Mouse (Mus musculus) kidney, embryonic 14.5 days (tissue): ENCODE measurements around the gene Sept9. TPM values are rescaled to one million over a fixed set of nuclear protein-coding genes. Genes with fewer than 3 reads are reported as not detected.
A peak's percentile ranks its signal among the peaks of the same experiment; 100 is the strongest.

Source experiments
- ATAC-seq: fragments of 200-750 bp; cut with Nextera tagmentation; 2 replicates; pipeline ENCODE4 v1.8.0; 2017; ENCODE audit warnings: moderate number of reproducible peaks, mild to moderate bottlenecking, moderate TSS enrichment, moderate library complexity; ENCODE audit not compliant: low FRiP score, low TSS enrichment
- H3K27ac ChIP-seq: fragments of 300-500 bp; sonication (generic); 2 replicates; pipeline ENCODE4 v1.5.1; 2014; ENCODE audit warnings: low read depth, mild to moderate bottlenecking, low read length, moderate library complexity, mixed read lengths
- H3K27me3 ChIP-seq: fragments of 300-500 bp; sonication (generic); 2 replicates; pipeline ENCODE4 v1.6.1; 2014; ENCODE audit warnings: mild to moderate bottlenecking, low read length; ENCODE audit not compliant: control insufficient read depth, insufficient read depth
- H3K36me3 ChIP-seq: fragments of 300-500 bp; sonication (generic); 2 replicates; pipeline ENCODE4 v1.6.1; 2014; ENCODE audit warnings: low read length, mixed read lengths; ENCODE audit not compliant: control insufficient read depth, insufficient read depth
- H3K4me1 ChIP-seq: fragments of 300-500 bp; sonication (generic); 2 replicates; pipeline ENCODE4 v1.6.1; 2014; ENCODE audit warnings: low read length, mixed read lengths; ENCODE audit not compliant: control insufficient read depth, insufficient read depth
- H3K4me2 ChIP-seq: fragments of 300-500 bp; sonication (generic); replicated peaks from 2 replicates; pipeline ENCODE4 v1.6.1; 2014; ENCODE audit warnings: low read depth, mild to moderate bottlenecking, low read length
- H3K4me3 ChIP-seq: fragments of 300-500 bp; sonication (generic); 2 replicates; pipeline ENCODE4 v1.5.1; 2014; ENCODE audit warnings: mild to moderate bottlenecking, low read length
- H3K9ac ChIP-seq: fragments of 300-500 bp; sonication (generic); 2 replicates; pipeline ENCODE4 v1.6.1; 2014; ENCODE audit warnings: low read depth, mild to moderate bottlenecking, low read length, moderate library complexity
- H3K9me3 ChIP-seq: fragments of 300-500 bp; sonication (generic); 2 replicates; pipeline ENCODE4 v1.6.1; 2016; ENCODE audit warnings: low read length; ENCODE audit not compliant: control insufficient read depth
- WGBS: fragments of 180-500 bp; shearing (Covaris S2); extraction: QIAGEN DNeasy Blood & Tissue Kit; methylation state at CpG from one replicate; pipeline ENCODE4 v1.1.7; 2014; 5-methylcytosine and 5-hydroxymethylcytosine counted together
- polyA plus RNA-seq: library from polyadenylated mRNA; unstranded; fragments of >200 nt; fragmentation: Nextera tagmentation; extraction: Ambion mirVana; gene quantifications from 2 replicates; pipeline ENCODE4 v1.2.1, GENCODE M21; 2014

Sept9 gene
- polyA plus RNA-seq, 1 experiment from 2014 or later: 104 TPM

- Histone ChIP-seq H3K36me3 (no peaks in the 10 kb centered on the region), H3K4me1 (peaks cover 51% of the 10 kb centered on the region), H3K9me3 (no peaks in the 10 kb centered on the region), H3K9ac (no peak overlapping the region), H3K27ac (0 out of 2 replicates have a peak overlapping the region, but pooled peaks have one; percentile 30), H3K4me3 (no peak overlapping the region), H3K27me3 (no peaks in the 10 kb centered on the region), H3K4me2 (no peak overlapping the region)
- no peak for ATAC-seq
- WGBS: 57% methylated on average over 18 of the region's 18 CpGs
Measured at GRCm38 (mm10) chr11:117249282-117249984, 50.0 kb downstream of the Sept9 start.

- Histone ChIP-seq H3K4me1 (peaks cover 52% of the 10 kb centered on the region), H3K27me3 (no peaks in the 10 kb centered on the region), H3K4me2 (no peak overlapping the region), H3K9me3 (no peaks in the 10 kb centered on the region), H3K9ac (no peak overlapping the region), H3K4me3 (no peak overlapping the region), H3K36me3 (no peaks in the 10 kb centered on the region), H3K27ac (no peak overlapping the region)
- ATAC-seq: no peak
- 89% methylated on average over 22 of the region's 22 CpGs for whole genome bisulfite sequencing
Measured at GRCm38 (mm10) chr11:117249985-117250928, 50.8 kb downstream of the Sept9 start.

- Histone ChIP-seq H3K27ac (no peak overlapping the region), H3K9me3 (no peaks in the 10 kb centered on the region), H3K4me1 (peaks cover 44% of the 10 kb centered on the region)
Measured at GRCm38 (mm10) chr11:117251755-117252154, 52.3 kb downstream of the Sept9 start.

GRCm38 (mm10) chr11:117252846-117253245 lies 53.4 kb downstream of the Sept9 start:
- no peak overlapping the region for H3K27ac ChIP-seq
- no peak overlapping the region for H3K9ac ChIP-seq
- WGBS: 84% methylated on average over 13 of the region's 13 CpGs
- no peaks in the 10 kb centered on the region for H3K27me3 ChIP-seq
- no peaks in the 10 kb centered on the region for H3K9me3 ChIP-seq
- ATAC-seq: no peak
- no peaks in the 10 kb centered on the region for H3K36me3 ChIP-seq
- H3K4me1 ChIP-seq: peaks cover 40% of the 10 kb centered on the region
- H3K4me2 ChIP-seq: no peak overlapping the region
- H3K4me3 ChIP-seq: no peak overlapping the region

More at GRCm38 (mm10) chr11:117251755-117252154, 52.3 kb downstream of the Sept9 start:
- H3K9ac ChIP-seq: no peak overlapping the region
- no peaks in the 10 kb centered on the region for H3K27me3 ChIP-seq
- no peak for ATAC-seq
- 78% methylated on average over 4 of the region's 4 CpGs for WGBS
- H3K36me3 ChIP-seq: no peaks in the 10 kb centered on the region
- no peak overlapping the region for H3K4me3 ChIP-seq
- H3K4me2 ChIP-seq: no peak overlapping the region

GRCm38 (mm10) chr11:117254161-117255107 lies 55.0 kb downstream of the Sept9 start:
- peaks cover 30% of the 10 kb centered on the region for H3K4me1 ChIP-seq
- no peak overlapping the region for H3K4me3 ChIP-seq
- H3K36me3 ChIP-seq: no peaks in the 10 kb centered on the region
- no peak overlapping the region for H3K4me2 ChIP-seq
- H3K9me3 ChIP-seq: no peaks in the 10 kb centered on the region
- no peak overlapping the region for H3K27ac ChIP-seq
- H3K27me3 ChIP-seq: no peaks in the 10 kb centered on the region
- 0 out of 2 replicates have a peak, but pooled peaks have one; percentile 54 for ATAC-seq
- 61% methylated on average over 18 of the region's 18 CpGs for WGBS
- peak overlapping the region; percentile 5; the same call in 1 of the 2 replicates for H3K9ac ChIP-seq

- Histone ChIP-seq H3K9me3 (no peaks in the 10 kb centered on the region), H3K36me3 (no peaks in the 10 kb centered on the region), H3K27ac (no peak overlapping the region), H3K4me1 (peaks cover 29% of the 10 kb centered on the region), H3K27me3 (no peaks in the 10 kb centered on the region), H3K4me2 (no peak overlapping the region), H3K4me3 (no peak overlapping the region), H3K9ac (no peak overlapping the region)
- no peak for ATAC-seq
- WGBS: 70% methylated on average over 3 of the region's 3 CpGs
Measured at GRCm38 (mm10) chr11:117255108-117255489, 55.6 kb downstream of the Sept9 start.

GRCm38 (mm10) chr11:117256088-117256487 lies 56.6 kb downstream of the Sept9 start:
- no peak overlapping the region for H3K4me2 ChIP-seq
- no peak overlapping the region for H3K4me3 ChIP-seq
- no peaks in the 10 kb centered on the region for H3K36me3 ChIP-seq
- no peaks in the 10 kb centered on the region for H3K9me3 ChIP-seq
- peaks cover 28% of the 10 kb centered on the region for H3K4me1 ChIP-seq
- peak; percentile 21; the same call in 1 of the 2 replicates for ATAC-seq
- WGBS: 52% methylated on average over 9 of the region's 9 CpGs
- no peaks in the 10 kb centered on the region for H3K27me3 ChIP-seq
- no peak overlapping the region for H3K27ac ChIP-seq
- H3K9ac ChIP-seq: no peak overlapping the region

GRCm38 (mm10) chr11:117256840-117257239 lies 57.4 kb downstream of the Sept9 start:
- H3K9ac ChIP-seq: no peak overlapping the region
- no peaks in the 10 kb centered on the region for H3K27me3 ChIP-seq
- H3K36me3 ChIP-seq: no peaks in the 10 kb centered on the region
- no peak for ATAC-seq
- no peak overlapping the region for H3K4me3 ChIP-seq
- no peak overlapping the region for H3K27ac ChIP-seq
- H3K9me3 ChIP-seq: no peaks in the 10 kb centered on the region
- 95% methylated on average over 6 of the region's 6 CpGs for WGBS
- H3K4me2 ChIP-seq: no peak overlapping the region
- H3K4me1 ChIP-seq: peaks cover 21% of the 10 kb centered on the region
